Mouse (Mus musculus): ENCODE measurements around the gene Cxcr1. TPM values are rescaled to one million over a fixed set of nuclear protein-coding genes. Genes with fewer than 3 reads are reported as not detected.

Cxcr1 gene
- polyA plus RNA-seq, 1 experiment from 2014 or later = not detected

DNA sequence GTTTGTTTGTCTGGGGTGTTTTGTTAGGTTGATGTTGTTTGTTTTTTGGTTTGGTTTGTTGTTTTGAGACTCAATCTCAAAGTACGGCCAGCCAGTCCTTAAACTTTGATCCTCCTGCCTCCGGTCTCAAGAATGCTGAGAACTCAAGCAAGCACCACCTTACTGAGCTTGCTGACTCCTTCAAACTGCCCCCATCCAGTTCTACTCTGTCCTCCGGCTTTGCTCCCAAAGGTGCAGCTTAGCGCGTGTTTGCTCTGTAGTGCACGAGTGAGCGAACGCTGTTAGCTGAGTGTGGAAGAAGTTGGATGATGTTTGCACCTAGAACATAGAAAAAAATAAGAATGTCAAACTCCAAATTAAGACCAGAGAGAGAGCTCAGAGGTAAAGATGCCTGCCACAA lies 14.5 kb upstream of the Cxcr1 start:
- Histone ChIP-seq H3K9me3 (no peaks in the 10 kb centered on the region), H3K4me3 (no peak overlapping the region), H3K27ac (no peak overlapping the region), H3K27me3 (ENCODE audit: poor library complexity, severe bottlenecking) (no peaks in the 10 kb centered on the region), H3K36me3 (replicated peaks) (no peaks in the 10 kb centered on the region), H3K4me1 (peaks cover 9% of the 10 kb centered on the region)
- DNase-seq (ENCODE audit: extremely low spot score, low spot score) = no peak
- 92% methylated on average over 8 of the region's 8 CpGs for WGBS

DNA sequence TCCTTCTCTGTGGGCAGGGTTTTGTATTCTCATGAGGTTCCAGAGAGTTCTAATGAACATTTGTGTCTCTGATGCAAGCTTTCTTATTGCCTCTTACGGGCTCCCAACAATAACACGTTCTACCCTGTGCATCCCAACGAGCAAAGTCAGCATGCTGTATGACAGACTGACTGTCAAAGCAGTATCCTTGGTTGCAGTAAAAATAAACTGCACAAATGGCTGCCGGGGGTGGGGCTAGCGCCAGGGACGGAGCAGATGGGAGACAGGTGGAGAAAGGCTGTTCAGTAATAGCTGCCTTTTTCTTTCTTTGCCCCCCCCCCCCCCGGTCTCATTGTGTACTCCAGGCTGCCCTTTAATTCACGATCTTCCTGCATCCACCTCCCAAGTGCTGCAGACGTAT lies 13.5 kb upstream of the Cxcr1 start:
- 81% methylated on average over 9 of the region's 9 CpGs for WGBS
- H3K27ac ChIP-seq = no peak overlapping the region
- DNase-seq (ENCODE audit: extremely low spot score, low spot score) = no peak

DNA sequence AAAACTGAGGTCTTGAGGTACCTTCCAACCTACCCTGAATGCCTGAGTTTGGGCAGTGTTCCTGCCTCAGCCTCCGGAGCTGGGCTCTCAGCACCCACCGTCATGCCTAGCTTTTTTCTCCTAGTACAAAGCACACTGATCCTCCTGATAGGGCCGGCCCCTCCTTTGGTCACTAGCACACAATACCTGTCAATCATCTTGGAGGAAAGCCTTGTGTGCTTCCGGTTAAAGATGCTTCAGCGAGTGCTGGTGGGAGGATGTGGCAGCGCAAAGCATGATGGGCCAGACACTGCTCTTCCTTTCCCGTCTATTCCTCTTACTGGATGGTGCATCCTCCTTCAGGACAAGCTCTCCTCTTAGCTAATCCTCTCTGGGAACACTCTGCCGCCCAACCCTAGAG lies 12.2 kb upstream of the Cxcr1 start:
- H3K27ac ChIP-seq = no peak overlapping the region
- H3K4me1 ChIP-seq = peaks cover 9% of the 10 kb centered on the region
- no peaks in the 10 kb centered on the region for H3K27me3 ChIP-seq (ENCODE audit: poor library complexity, severe bottlenecking)
- DNase-seq (ENCODE audit: extremely low spot score, low spot score) = no peak
- no peak overlapping the region for H3K4me3 ChIP-seq
- 75% methylated on average over 8 of the region's 8 CpGs for WGBS
- H3K36me3 ChIP-seq (replicated peaks) = no peaks in the 10 kb centered on the region
- no peaks in the 10 kb centered on the region for H3K9me3 ChIP-seq

More for the DNA sequence above, 13.5 kb upstream of the Cxcr1 start:
- no peak overlapping the region for H3K4me3 ChIP-seq
- no peaks in the 10 kb centered on the region for H3K9me3 ChIP-seq
- H3K36me3 ChIP-seq (replicated peaks) = no peaks in the 10 kb centered on the region
- peaks cover 9% of the 10 kb centered on the region for H3K4me1 ChIP-seq
- no peaks in the 10 kb centered on the region for H3K27me3 ChIP-seq (ENCODE audit: poor library complexity, severe bottlenecking)

DNA sequence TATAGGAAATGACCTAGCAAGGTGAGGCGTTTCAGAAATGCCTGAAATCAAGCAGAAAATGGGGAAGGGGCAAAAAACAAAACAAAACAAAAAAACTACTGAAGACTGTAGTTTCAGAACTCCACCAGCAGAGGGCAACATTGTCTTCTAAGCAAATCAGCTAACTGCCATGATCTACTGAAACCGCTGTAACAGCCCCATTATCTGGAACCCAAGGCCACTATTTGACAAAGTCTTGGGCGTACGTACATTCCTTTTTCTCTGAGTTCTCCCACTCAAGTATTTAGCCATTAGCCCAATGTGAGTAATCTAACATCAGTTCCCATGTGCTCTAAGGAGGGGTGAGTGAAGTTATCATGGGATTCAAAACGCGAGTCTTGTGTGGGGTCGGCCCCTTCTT lies 11.4 kb upstream of the Cxcr1 start:
- Histone ChIP-seq H3K27me3 (ENCODE audit: poor library complexity, severe bottlenecking) (no peaks in the 10 kb centered on the region), H3K9me3 (no peaks in the 10 kb centered on the region), H3K4me3 (no peak overlapping the region), H3K27ac (no peak overlapping the region), H3K36me3 (replicated peaks) (no peaks in the 10 kb centered on the region), H3K4me1 (peaks cover 9% of the 10 kb centered on the region)
- DNase-seq (ENCODE audit: extremely low spot score, low spot score) = no peak
- WGBS = 68% methylated on average over 7 of the region's 7 CpGs

DNA sequence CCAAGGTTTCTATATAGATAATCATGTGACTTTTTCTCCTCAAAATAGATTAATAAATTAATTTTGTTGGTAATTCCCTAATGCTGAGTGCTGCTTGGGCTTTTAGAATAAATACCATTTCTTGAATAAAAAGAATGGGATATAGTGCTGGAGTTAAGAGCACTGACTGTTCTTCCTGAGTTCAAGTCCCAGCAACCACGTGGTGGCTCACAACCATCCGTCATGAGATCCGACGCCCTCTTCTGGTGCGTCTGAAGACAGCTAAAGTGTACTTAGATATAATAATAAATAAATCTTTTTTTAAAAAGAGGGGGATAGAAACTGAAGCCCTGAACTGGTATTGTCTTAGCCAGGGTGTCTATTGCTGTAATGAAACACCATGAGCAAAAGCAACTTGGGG lies 9.0 kb upstream of the Cxcr1 start:
- H3K27me3 ChIP-seq (ENCODE audit: poor library complexity, severe bottlenecking) = no peaks in the 10 kb centered on the region
- no peak for DNase-seq (ENCODE audit: extremely low spot score, low spot score)
- no peaks in the 10 kb centered on the region for H3K36me3 ChIP-seq (replicated peaks)
- no peaks in the 10 kb centered on the region for H3K9me3 ChIP-seq
- H3K4me3 ChIP-seq = no peak overlapping the region
- WGBS = 67% methylated on average over 5 of the region's 5 CpGs
- peaks cover 9% of the 10 kb centered on the region for H3K4me1 ChIP-seq
- H3K27ac ChIP-seq = no peak overlapping the region

DNA sequence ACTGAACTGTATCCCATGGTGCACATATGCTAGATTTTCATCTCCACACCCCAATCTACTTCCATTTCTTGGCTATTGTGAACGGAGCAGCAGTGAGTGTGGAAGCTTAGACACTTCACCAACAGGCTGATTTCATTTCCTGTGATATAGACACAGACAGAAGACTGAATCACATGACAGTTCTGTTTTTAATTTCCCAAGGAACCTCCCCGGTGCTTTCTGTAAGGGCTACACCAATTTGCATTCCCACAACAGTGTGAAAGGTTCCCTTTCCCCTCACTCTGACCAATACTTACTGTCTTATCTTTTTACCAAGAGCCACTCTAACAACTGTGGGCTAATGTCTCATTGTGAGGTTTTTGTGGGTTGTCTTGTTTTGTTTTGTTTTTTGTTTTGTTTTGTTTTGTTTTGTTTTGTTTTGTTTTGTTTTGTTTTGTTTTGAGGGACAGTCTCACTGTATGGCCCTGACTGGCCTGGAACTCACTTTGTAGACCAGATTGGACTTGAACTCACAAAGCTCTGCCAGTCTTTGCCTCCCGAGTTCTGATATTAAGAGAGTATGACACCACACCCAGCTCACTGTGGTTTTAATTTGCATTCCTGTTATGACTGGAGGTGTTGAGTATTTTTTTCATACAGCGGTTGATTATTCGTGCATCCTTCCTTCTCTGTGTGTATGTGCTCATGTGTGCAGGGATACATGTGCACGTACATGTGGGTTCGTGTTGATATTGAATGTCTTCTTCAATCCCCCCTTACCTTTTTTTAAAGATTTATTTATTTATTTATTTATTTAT lies 6.8 kb upstream of the Cxcr1 start:
- H3K4me1 ChIP-seq = peaks cover 5% of the 10 kb centered on the region; the same call in 1 of the 2 replicates
- no peaks in the 10 kb centered on the region; the same call in 1 of the 2 replicates for H3K27me3 ChIP-seq (ENCODE audit: poor library complexity, severe bottlenecking)
- no peaks in the 10 kb centered on the region for H3K36me3 ChIP-seq (replicated peaks)
- H3K4me3 ChIP-seq = no peak overlapping the region
- H3K9me3 ChIP-seq = no peaks in the 10 kb centered on the region
- WGBS = 82% methylated on average over 7 of the region's 7 CpGs
- H3K27ac ChIP-seq = no peak overlapping the region
- no peak for DNase-seq (ENCODE audit: extremely low spot score, low spot score)

DNA sequence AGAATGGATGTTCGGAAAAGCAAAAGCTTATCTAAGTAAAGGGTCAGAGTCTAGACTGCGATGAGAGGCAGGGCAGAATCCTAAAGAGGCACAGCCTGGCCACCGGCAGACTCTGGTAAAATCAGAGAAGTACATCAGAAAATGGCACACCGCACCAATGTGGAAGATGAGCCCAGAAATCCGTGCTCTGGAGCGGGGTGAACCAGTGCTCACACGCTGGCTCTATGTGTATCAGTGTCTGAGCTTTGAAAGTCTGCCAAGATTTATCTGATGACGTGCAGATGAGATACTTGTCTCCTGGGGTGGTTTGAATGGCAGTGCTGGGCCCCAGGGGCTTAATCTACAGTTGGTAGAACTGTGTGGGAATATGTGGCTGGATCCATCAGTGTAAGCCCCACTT lies 4.6 kb upstream of the Cxcr1 start:
- WGBS = 91% methylated on average over 8 of the region's 8 CpGs
- Histone ChIP-seq H3K36me3 (replicated peaks) (no peaks in the 10 kb centered on the region), H3K4me3 (no peak overlapping the region), H3K9me3 (no peaks in the 10 kb centered on the region), H3K27me3 (ENCODE audit: poor library complexity, severe bottlenecking) (no peaks in the 10 kb centered on the region; the same call in 1 of the 2 replicates), H3K27ac (no peak overlapping the region), H3K4me1 (no peaks in the 10 kb centered on the region)
- no peak for DNase-seq (ENCODE audit: extremely low spot score, low spot score)

DNA sequence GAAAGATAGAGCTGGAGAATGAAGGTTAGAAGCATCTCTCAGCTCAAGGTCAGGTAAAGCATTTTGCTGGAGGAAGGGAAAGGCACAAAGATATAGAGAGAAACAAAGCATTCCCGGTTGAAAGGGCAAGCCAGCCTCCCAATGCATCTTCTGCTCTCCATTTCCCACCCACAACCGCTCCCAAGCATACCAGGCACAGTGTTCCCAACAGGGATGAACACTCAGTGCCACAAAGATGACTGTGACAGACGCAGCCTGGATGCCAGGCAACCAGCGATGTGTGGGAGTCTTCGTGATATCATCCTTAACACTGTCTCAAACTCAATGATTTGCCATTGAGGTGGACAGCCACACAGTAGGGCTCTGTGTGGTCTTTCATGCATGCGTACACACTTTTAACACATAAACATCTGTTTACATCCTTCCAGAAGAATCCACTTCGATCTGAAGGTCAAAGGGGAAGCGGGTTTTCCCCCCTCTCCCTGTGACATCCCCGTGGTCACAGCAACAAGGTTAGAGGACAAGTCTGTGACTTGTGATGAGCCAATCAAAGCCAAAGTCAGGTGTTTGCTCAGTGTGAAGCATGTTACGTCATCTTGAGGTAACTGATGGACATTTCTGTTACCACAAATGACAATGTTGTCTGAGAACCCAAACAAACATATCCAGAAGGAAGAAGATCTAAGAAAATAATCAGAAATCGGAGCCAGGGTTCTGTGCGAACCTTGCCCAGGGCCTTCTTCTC lies 3.5 kb upstream of the Cxcr1 start:
- no peaks in the 10 kb centered on the region for H3K9me3 ChIP-seq
- H3K36me3 ChIP-seq (replicated peaks) = no peaks in the 10 kb centered on the region
- no peak for DNase-seq (ENCODE audit: extremely low spot score, low spot score)
- H3K27ac ChIP-seq = no peak overlapping the region
- no peaks in the 10 kb centered on the region for H3K4me1 ChIP-seq
- 85% methylated on average over 12 of the region's 12 CpGs for WGBS
- H3K4me3 ChIP-seq = no peak overlapping the region
- H3K27me3 ChIP-seq (ENCODE audit: poor library complexity, severe bottlenecking) = no peaks in the 10 kb centered on the region; the same call in 1 of the 2 replicates

DNA sequence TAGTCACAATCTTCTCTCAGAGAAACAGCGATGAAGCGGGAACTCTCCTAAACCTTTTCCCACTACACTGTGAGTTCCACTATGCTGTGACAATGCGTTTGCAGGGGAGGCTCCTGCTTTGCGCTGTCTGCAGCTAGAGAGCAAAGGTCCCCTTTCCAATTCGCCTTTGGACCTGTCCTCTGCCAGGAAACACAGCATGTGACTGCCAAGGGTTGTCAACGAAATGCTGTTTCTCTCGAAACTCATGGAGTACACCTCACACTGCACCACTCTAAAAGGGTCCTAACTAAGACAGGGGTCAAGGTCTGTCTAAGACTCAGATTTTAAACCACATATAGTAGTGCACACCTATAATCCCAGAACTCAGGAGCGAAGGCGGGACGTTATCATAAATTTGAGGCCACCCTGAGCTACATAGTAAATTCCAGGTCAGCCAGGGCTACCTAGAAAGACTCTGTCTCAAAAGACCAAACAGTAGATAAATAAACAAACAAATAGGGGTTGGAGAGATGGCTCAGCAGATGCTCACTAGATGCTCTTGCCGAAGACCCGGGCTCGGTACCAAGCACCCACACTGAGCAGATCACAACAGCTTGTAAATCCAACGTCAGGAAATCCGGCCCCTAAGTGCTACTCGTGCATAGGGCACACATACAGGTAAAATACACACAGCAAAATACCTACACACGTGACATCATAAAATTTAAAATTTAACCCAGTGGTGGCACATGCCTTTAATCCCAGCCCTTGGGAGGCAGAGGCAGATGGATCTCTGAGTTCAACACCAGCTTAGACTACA lies 2.4 kb upstream of the Cxcr1 start:
- no peaks in the 10 kb centered on the region; the same call in 1 of the 2 replicates for H3K27me3 ChIP-seq (ENCODE audit: poor library complexity, severe bottlenecking)
- no peak for DNase-seq (ENCODE audit: extremely low spot score, low spot score)

DNA sequence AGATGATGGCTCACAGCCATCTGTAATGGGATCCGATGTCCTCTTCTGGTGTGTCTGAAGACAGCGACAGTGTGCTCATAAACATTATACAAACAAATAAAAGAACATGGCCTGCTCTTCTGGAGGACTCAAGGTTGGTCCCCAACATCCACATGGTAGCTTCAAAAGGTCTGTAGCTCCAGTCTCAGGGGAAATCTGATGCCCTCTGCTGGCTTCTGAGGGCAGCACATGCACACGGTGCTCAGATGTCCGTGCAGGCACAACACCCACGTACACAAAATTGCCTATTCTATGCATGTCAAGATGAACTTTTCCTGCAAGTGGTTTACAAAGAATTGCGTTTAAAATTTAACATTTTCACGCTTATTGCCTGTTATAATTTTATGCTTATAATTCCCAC lies 1.5 kb upstream of the Cxcr1 start:
- 49% methylated on average over 7 of the region's 7 CpGs for WGBS
- no peak overlapping the region for H3K27ac ChIP-seq
- DNase-seq (ENCODE audit: extremely low spot score, low spot score) = peak; percentile 23
- no peaks in the 10 kb centered on the region for H3K36me3 ChIP-seq (replicated peaks)
- H3K4me1 ChIP-seq = no peaks in the 10 kb centered on the region
- H3K27me3 ChIP-seq (ENCODE audit: poor library complexity, severe bottlenecking) = no peaks in the 10 kb centered on the region; the same call in 1 of the 2 replicates
- H3K9me3 ChIP-seq = no peaks in the 10 kb centered on the region
- H3K4me3 ChIP-seq = no peak overlapping the region

More for the DNA sequence above, 2.4 kb upstream of the Cxcr1 start:
- no peak overlapping the region for H3K27ac ChIP-seq
- H3K4me1 ChIP-seq = no peaks in the 10 kb centered on the region
- no peaks in the 10 kb centered on the region for H3K36me3 ChIP-seq (replicated peaks)
- 84% methylated on average over 17 of the region's 17 CpGs for WGBS
- H3K9me3 ChIP-seq = no peaks in the 10 kb centered on the region
- no peak overlapping the region for H3K4me3 ChIP-seq

DNA sequence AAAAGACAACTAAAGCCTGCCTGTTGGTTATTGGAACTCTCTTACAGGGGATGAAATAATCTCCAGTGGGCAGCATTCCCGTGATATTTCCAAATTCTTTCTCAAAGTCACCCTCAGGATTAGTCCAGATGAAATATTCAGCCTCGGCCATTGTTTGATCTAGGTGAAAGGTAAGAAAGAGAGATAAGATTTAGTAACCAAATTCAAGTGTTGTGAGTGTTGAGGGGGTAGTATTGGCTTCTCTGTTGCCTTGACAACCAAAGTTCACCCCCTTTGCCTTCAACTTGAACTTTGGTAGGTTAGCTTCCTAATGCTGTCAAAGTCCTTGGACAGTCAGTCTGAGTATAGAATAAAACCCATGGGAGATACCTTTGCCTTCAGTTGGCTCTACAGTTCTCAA lies 1.7 kb downstream of the Cxcr1 start:
- 79% methylated on average over 2 of the region's 2 CpGs for WGBS
- DNase-seq (ENCODE audit: extremely low spot score, low spot score) = no peak
- Histone ChIP-seq H3K4me1 (no peaks in the 10 kb centered on the region), H3K27me3 (ENCODE audit: poor library complexity, severe bottlenecking) (no peaks in the 10 kb centered on the region; the same call in 1 of the 2 replicates), H3K9me3 (no peaks in the 10 kb centered on the region), H3K36me3 (replicated peaks) (no peaks in the 10 kb centered on the region), H3K27ac (no peak overlapping the region), H3K4me3 (no peak overlapping the region)

DNA sequence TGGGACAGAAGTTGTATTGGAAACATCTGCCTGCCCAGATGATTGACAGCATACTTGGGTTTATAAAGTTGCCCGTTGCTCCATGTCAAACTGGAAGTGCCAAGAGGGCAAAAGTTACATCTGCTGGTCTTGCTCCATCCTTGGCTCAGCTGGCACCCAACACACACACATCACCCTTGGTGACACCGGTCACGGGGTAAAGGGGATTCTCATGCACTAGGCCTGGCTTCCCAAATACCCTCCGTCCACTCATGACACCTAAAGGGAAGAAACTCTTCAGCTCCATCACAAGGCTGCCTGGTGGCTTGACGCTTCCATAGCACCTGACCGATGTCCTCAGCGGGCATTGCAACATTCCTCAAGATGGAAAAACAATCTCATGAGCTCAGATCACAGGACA lies 4.0 kb downstream of the Cxcr1 start:
- no peaks in the 10 kb centered on the region for H3K4me1 ChIP-seq
- no peak overlapping the region for H3K27ac ChIP-seq
- H3K4me3 ChIP-seq = no peak overlapping the region
- no peak for DNase-seq (ENCODE audit: extremely low spot score, low spot score)
- H3K9me3 ChIP-seq = no peaks in the 10 kb centered on the region
- no peaks in the 10 kb centered on the region for H3K27me3 ChIP-seq (ENCODE audit: poor library complexity, severe bottlenecking)
- H3K36me3 ChIP-seq (replicated peaks) = no peaks in the 10 kb centered on the region
- 91% methylated on average over 7 of the region's 7 CpGs for WGBS
